Mouse (Mus musculus): ENCODE results near the gene Ttc28.
A peak's percentile ranks its signal among the peaks of the same experiment; 100 is the strongest.

Gene Ttc28

DNA sequence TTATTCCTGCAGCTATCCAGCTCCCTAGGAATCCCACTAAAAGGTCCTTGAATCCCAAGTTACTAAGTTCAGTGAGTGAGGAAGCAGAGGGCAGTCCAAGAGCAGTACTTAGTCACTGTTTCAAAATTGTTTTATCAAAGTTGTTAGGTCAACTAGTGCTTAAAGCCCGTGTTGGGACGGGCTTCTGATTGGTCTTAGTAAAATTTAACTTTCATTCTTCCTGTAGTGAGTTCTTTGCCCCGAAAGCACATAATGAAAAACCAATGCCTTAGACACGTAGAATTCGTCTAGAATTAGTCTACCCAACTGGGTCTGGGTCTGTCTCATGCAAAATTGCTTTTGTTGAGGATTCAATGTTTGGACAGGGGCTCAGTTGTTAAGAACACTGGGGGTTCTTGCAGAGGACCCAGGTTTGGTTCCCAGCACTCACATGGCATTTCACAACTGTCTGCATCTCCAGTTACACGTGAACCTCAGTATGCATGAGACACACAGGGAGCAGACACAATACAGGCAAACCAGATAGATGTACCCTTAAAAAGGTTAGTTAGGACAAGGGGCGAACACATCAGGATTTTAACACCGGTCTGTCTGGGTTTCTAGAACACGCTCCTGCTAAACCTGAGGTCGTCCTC lies 450.3 kb downstream of the Ttc28 start:
- no peak for DNase-seq (ENCODE audit: extremely low spot score, low spot score)

DNA sequence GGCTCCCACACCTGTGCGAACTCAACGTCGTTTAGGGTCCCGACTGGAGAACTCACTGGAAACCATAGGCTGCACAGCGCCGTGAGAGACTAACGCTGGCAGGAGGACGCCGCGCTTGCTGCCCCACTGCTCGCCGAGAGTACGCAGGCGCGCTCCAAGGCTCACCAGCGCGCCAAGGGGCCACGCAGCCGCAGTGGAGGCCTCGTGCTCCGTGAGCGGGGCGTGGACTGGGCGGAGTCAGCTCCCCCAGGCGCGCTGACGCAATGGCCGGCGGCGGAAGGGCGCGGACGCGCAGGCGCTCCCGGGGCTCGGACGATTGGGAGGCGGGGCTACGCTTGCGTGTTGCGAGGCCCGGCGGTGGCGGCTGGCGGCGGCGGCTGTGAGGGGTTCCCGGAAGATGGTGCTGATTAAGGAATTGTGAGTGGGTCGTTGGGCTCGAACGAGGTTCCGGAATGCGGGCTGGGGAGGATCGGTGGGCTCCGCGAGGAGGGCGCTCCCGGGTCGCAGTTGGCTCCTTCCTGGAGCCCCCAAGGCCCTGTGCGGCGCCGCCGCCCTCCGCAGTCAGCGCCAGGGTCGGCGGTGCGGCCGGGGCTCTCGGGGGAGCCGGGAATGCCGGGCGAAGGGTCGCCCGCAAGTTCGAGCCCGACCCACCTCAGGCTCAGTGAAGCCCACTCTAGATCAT lies 451.0 kb downstream of the Ttc28 start, which contains the start of gene Pitpnb:
Gene Pitpnb, plus strand, starts transcription at position 347 of the 682 bp plus-strand sequence.
- DNase-seq (ENCODE audit: extremely low spot score, low spot score) = peak; percentile 99

- no peak for DNase-seq (ENCODE audit: extremely low spot score, low spot score)
These were observed 451.5 kb downstream of the Ttc28 start for GRCm38 (mm10) chr5:111331099-111331435.

DNA sequence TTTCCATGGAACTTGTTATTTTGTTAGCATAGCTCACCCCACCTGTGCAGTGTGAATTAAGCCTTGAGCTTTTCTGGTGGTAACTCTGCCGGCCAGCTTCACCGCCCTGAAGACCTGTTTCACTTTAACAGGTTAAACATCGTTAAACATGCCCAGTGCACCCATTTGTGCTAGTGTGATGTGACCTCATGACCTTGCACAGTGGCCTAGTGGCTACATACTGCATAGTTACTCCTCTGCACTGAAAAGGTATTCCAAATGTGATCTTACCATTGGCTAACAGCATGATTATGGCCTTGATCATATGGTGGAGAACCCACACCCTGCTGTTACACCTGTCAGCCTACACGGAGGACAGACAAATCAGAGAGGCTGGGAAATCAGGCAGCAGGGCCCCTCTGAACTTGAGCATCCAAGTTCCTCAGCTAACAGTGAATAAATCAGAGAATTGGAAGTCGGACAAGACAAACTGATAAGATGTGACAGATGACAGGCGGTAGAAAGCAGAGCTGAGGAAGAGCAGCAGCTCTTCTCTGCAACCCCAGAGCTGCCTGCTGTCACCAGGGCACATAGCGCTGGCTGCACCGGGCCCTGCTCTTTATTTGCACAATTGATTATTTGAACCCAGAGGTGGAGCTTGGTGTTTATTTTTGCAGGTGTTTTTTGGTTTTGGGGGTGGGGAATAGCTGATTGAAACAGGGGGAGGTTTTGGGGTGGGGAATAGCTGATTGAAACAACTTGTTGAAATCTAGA lies 456.5 kb downstream of the Ttc28 start:
- no peak for DNase-seq (ENCODE audit: extremely low spot score, low spot score)

Data from neural tube, embryonic 10.5 days (tissue).